Mouse (Mus musculus) kidney, postnatal 4 days (tissue): ENCODE measurements around the gene Atox1.

Source experiments
- DNase-seq, 2 experiments: peaks; one replicate each; pipeline ENCODE4 v3.0.0; 2021; ENCODE audit warnings: mixed read lengths in 2 of 2

The Atox1 gene

GRCm38 (mm10) chr11:55412680-55413415, 48.2 kb downstream of the Atox1 start:
- DNase-seq = no peak

GRCm38 (mm10) chr11:55412034-55412433, 49.0 kb downstream of the Atox1 start:
- no peak for DNase-seq

GRCm38 (mm10) chr11:55410502-55410901, 50.5 kb downstream of the Atox1 start:
- DNase-seq = no peak

GRCm38 (mm10) chr11:55410005-55410404, 51.0 kb downstream of the Atox1 start:
- no peak for DNase-seq

GRCm38 (mm10) chr11:55407133-55407532, 53.9 kb downstream of the Atox1 start:
- no peak for DNase-seq

- peak; percentile 78 to 86 for DNase-seq
Observed at GRCm38 (mm10) chr11:55405601-55406469, 55.2 kb downstream of the Atox1 start.

GRCm38 (mm10) chr11:55404659-55405457, 56.2 kb downstream of the Atox1 start:
- DNase-seq = no peak

GRCm38 (mm10) chr11:55400863-55401262, 60.2 kb downstream of the Atox1 start:
- no peak for DNase-seq

GRCm38 (mm10) chr11:55398371-55398770, 62.7 kb downstream of the Atox1 start:
- no peak for DNase-seq

- peak; percentile 27 to 41 for DNase-seq
Observed at GRCm38 (mm10) chr11:55397441-55397840, 63.6 kb downstream of the Atox1 start.

GRCm38 (mm10) chr11:55397036-55397435, 64.0 kb downstream of the Atox1 start:
- no peak for DNase-seq
